Mouse (Mus musculus) hindbrain, embryonic 11.5 days (tissue): ENCODE data around the gene Crot. TPM values are rescaled to one million over a fixed set of nuclear protein-coding genes. Genes with fewer than 3 reads are reported as not detected.
A peak's percentile ranks its signal among the peaks of the same experiment; 100 is the strongest.
"Not testable (repeated sequence)": the region's sequence is repeated elsewhere in the genome, so short reads cannot be mapped to it uniquely, and the experiment has no call there.

Experiments used
- ATAC-seq: fragments of 200-750 bp; cut with Nextera tagmentation; 2 replicates; pipeline ENCODE4 v1.8.0; 2017; ENCODE audit warnings: mild to moderate bottlenecking, moderate TSS enrichment, moderate library complexity; ENCODE audit not compliant: low FRiP score
- DNase-seq: peaks from one replicate; pipeline ENCODE4 v3.0.0-alpha.2; 2015; ENCODE audit warnings: low spot score
- H3K27ac ChIP-seq: fragments of 300-500 bp; sonication (generic); 2 replicates; pipeline ENCODE4 v1.5.1; 2014; ENCODE audit warnings: mild to moderate bottlenecking, low read depth, low read length
- H3K27me3 ChIP-seq: fragments of 300-500 bp; sonication (generic); 2 replicates; pipeline ENCODE4 v1.6.1; 2014; ENCODE audit warnings: mild to moderate bottlenecking, low read length, moderate library complexity, mixed read lengths; ENCODE audit not compliant: control insufficient read depth, insufficient read depth
- H3K36me3 ChIP-seq: fragments of 300-500 bp; sonication (generic); 2 replicates; pipeline ENCODE4 v1.6.1; 2014; ENCODE audit warnings: mild to moderate bottlenecking, low read length, moderate library complexity, mixed read lengths; ENCODE audit not compliant: control insufficient read depth, insufficient read depth
- H3K4me1 ChIP-seq: fragments of 300-500 bp; sonication (generic); replicated peaks from 2 replicates; pipeline ENCODE4 v1.6.1; 2014; ENCODE audit warnings: low read length, mixed read lengths; ENCODE audit not compliant: control insufficient read depth, insufficient read depth
- H3K4me2 ChIP-seq: fragments of 300-500 bp; sonication (generic); replicated peaks from 2 replicates; pipeline ENCODE4 v1.6.1; 2014; ENCODE audit warnings: mild to moderate bottlenecking, low read depth, low read length
- H3K4me3 ChIP-seq: fragments of 300-500 bp; sonication (generic); 2 replicates; pipeline ENCODE4 v1.5.1; 2014; ENCODE audit warnings: low read depth, low read length
- H3K9ac ChIP-seq: fragments of 300-500 bp; sonication (generic); 2 replicates; pipeline ENCODE4 v1.6.1; 2014; ENCODE audit warnings: low read depth, low read length
- H3K9me3 ChIP-seq: fragments of 300-500 bp; sonication (generic); 2 replicates; pipeline ENCODE4 v1.6.1; 2016; ENCODE audit warnings: low read length; ENCODE audit not compliant: control insufficient read depth
- WGBS: fragments of 180-500 bp; shearing (Covaris S2); extraction: QIAGEN DNeasy Blood & Tissue Kit; methylation state at CpG from one replicate; pipeline ENCODE4 v1.1.7; 2014; 5-methylcytosine and 5-hydroxymethylcytosine counted together
- polyA plus RNA-seq: library from polyadenylated mRNA; unstranded; fragments of >200 nt; fragmentation: Nextera tagmentation; extraction: Ambion mirVana; gene quantifications from 2 replicates; pipeline ENCODE4 v1.2.1, GENCODE M21; 2014

The Crot gene
- polyA plus RNA-seq, 1 experiment from 2014 or later = 33.6 TPM

- H3K9me3 ChIP-seq = no peaks in the 10 kb centered on the region
- H3K27me3 ChIP-seq = no peaks in the 10 kb centered on the region
- H3K27ac ChIP-seq = no peak overlapping the region
- no peak overlapping the region for H3K4me3 ChIP-seq
- H3K36me3 ChIP-seq = no peaks in the 10 kb centered on the region
- no peaks in the 10 kb centered on the region for H3K4me1 ChIP-seq
- ATAC-seq = no peak
- DNase-seq = no peak
- H3K9ac ChIP-seq = no peak overlapping the region
- WGBS = 84% methylated on average over 3 of the region's 3 CpGs
- no peak overlapping the region for H3K4me2 ChIP-seq
Measured at GRCm38 (mm10) chr5:8943836-8944235, 53.3 kb downstream of the Crot start.

GRCm38 (mm10) chr5:8941266-8941665, 55.9 kb downstream of the Crot start:
- not testable (repeated sequence) for H3K9me3 ChIP-seq, ATAC-seq, H3K4me3 ChIP-seq, H3K27me3 ChIP-seq, H3K4me2 ChIP-seq, H3K9ac ChIP-seq, H3K27ac ChIP-seq, H3K36me3 ChIP-seq, H3K4me1 ChIP-seq
- WGBS = no CpG with 5 or more reads among the region's 1 CpGs
- DNase-seq = peak; percentile 1

DNA sequence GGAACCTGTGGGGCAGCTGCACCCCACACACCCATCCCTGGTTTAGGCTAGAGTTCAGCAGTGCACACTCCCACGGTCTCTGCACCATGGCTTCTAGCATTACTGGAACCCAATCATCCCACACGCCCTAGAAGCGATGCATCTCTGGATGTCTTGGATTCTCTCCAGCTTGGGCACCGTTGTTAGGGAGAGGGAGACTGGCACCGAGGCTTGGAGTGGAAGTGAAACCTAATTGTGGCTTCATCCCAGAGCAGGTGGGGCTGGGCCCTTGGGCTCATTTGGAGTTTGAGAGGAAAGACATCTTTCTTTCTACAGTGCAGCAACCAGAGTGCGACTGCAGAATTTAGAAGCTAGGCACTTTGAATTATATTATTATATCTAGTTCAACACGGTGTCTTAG, 59.2 kb downstream of the Crot start:
- H3K9me3 ChIP-seq = no peaks in the 10 kb centered on the region
- 86% methylated on average over 7 of the region's 7 CpGs for WGBS
- DNase-seq (no peak), ATAC-seq (no peak)
- H3K27me3 ChIP-seq = no peaks in the 10 kb centered on the region
- H3K4me3 ChIP-seq = no peak overlapping the region
- H3K4me1 ChIP-seq = no peaks in the 10 kb centered on the region
- H3K9ac ChIP-seq = no peak overlapping the region
- no peaks in the 10 kb centered on the region for H3K36me3 ChIP-seq
- H3K4me2 ChIP-seq = no peak overlapping the region
- H3K27ac ChIP-seq = no peak overlapping the region

- Histone ChIP-seq H3K9ac (no peak overlapping the region), H3K27me3 (no peaks in the 10 kb centered on the region), H3K4me1 (no peaks in the 10 kb centered on the region), H3K36me3 (no peaks in the 10 kb centered on the region), H3K4me3 (no peak overlapping the region), H3K4me2 (no peak overlapping the region), H3K9me3 (no peaks in the 10 kb centered on the region), H3K27ac (no peak overlapping the region)
- DNase-seq (no peak), ATAC-seq (no peak)
- WGBS = 79% methylated on average over 9 of the region's 9 CpGs
Measured at GRCm38 (mm10) chr5:8928440-8928839, 68.7 kb downstream of the Crot start.

DNA sequence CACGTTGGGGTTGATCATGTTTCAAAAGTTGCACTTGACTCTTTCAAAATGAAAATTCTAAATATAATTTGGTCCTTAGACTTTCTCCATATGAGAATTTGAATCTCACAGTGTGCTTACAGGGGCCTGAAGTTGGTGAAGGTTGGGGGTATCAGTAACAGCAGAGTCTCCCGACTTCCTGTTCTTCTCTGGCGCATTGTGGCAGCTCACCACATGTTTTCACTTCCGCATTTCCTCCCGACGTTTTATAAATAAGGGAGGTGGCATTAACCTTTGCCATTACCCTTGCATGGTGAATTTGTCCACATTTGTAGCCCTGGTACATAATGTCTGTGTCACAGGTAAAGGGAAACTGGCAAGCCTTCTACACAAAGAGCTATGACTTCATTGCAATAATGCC, 80.1 kb downstream of the Crot start:
- Histone ChIP-seq H3K36me3 (no peaks in the 10 kb centered on the region), H3K9me3 (no peaks in the 10 kb centered on the region), H3K9ac (no peak overlapping the region), H3K4me3 (no peak overlapping the region), H3K4me1 (no peaks in the 10 kb centered on the region), H3K27ac (no peak overlapping the region), H3K4me2 (no peak overlapping the region), H3K27me3 (no peaks in the 10 kb centered on the region)
- ATAC-seq (no peak), DNase-seq (no peak)
- WGBS = 77% methylated on average over 6 of the region's 6 CpGs

DNA sequence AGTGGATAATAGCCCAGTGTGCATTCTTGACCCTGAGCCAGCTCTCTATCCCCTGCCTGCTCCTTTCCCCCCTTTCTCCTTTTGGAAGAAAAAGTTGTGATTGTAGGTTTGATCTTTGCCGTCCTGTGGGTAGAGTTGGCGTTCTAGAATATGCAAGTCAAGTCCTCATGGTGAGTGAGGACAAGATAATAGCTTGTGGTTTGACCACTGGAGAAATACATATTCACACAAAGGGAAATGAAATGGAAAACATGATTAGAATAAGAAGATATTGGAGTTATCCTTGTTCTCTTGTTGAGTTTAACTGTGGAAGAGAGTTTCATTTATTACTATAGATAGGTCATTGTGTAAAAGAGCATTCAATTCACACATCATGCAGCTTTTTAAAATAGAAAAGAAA, 80.7 kb downstream of the Crot start:
- Histone ChIP-seq H3K27me3 (no peaks in the 10 kb centered on the region), H3K4me2 (no peak overlapping the region), H3K36me3 (no peaks in the 10 kb centered on the region), H3K9ac (no peak overlapping the region), H3K4me3 (no peak overlapping the region), H3K9me3 (no peaks in the 10 kb centered on the region), H3K27ac (no peak overlapping the region), H3K4me1 (no peaks in the 10 kb centered on the region)
- ATAC-seq = no peak
- 97% methylated on average over 2 of the region's 2 CpGs for WGBS
- no peak for DNase-seq

Other genes starting within 250 kb of the Crot start
- gene Abcb1b, start 199.2 kb downstream of the Crot start, polyA plus RNA-seq = 0.43 and 0.49 TPM in 2 replicates
- gene Abcb4, start 103.6 kb downstream of the Crot start, polyA plus RNA-seq = 0.37 and 0.73 TPM in 2 replicates
- gene Tmem243, start 103.3 kb upstream of the Crot start, polyA plus RNA-seq = 21.2 and 23.9 TPM in 2 replicates
- 77.3 and 81.2 TPM in 2 replicates for gene Dmtf1, start 164.5 kb upstream of the Crot start, polyA plus RNA-seq